Mouse (Mus musculus): Measurements from ENCODE around the gene Rbm38.

DNA sequence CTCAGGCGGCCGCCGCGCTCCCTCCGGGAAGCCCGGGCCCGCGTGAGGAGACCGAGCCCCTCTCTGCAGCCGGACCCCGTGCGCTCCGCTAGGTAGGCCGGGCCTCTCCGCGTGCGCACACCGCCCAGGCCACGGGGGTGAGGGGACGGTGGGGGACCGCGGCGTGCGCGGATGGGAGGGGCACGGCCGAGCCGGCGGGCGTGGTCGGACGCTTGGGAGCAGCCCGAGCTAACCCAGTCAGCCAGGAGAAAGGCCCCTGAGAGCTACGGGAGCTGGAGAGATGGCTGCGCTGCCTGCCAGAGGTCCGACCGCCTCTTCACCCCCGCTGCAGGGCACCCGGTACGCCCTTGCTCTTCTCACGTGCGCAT, 20.0 kb upstream of the Rbm38 start:
- TF ChIP-seq CTCF (IDR thresholded peaks at IDR 0.05; ENCODE audit: extremely low read depth, insufficient read length, insufficient replicate concordance, low read depth, low read length) (no peak), POLR2A (IDR thresholded peaks at IDR 0.05; ENCODE audit: low read depth, low read length) (no peak)
